Mouse (Mus musculus) layer of hippocampus, postnatal 14 days (tissue): Measurements from ENCODE around the gene Plekho2. TPM values are rescaled to one million over a fixed set of nuclear protein-coding genes. Genes with fewer than 3 reads are reported as not detected.
A peak's percentile ranks its signal among the peaks of the same experiment; 100 is the strongest.

Source experiments
- DNase-seq, 2 experiments: peaks; one replicate each; pipeline ENCODE4 v3.0.0; 2021 to 2022; ENCODE audit warnings: low spot score in 2 of 2, mixed read lengths in 1 of 2
- long read RNA-seq, 2 experiments: library from polyadenylated mRNA; stranded (forward); transcript quantifications; one replicate each; pipeline ENCODE4 v2.0.0; 2021
- total RNA-seq, 2 experiments: library from RNA; stranded (reverse); gene quantifications; 2 replicates each; pipeline ENCODE4 v1.2.3; 2021

Plekho2 gene
- total RNA-seq, result 1 to 10 TPM; 7.5 to 9.4 TPM
- long read RNA-seq, experiment 1, partial matches to known transcripts, result 0 of 4 reads
- long read RNA-seq, experiment 1, other reads (novel, unspliced or antisense), result 0 of 4 reads
- long read RNA-seq, experiment 2, partial matches to known transcripts, result 0 of 1 reads
- long read RNA-seq, experiment 2, other reads (novel, unspliced or antisense), result 0 of 1 reads

- DNase-seq, result peak; percentile 74 to 88
Observed at GRCm38 (mm10) chr9:65579781-65580371, at the start of gene Plekho2. Plekho2 (minus strand) TSS chr9:65580040.

DNA sequence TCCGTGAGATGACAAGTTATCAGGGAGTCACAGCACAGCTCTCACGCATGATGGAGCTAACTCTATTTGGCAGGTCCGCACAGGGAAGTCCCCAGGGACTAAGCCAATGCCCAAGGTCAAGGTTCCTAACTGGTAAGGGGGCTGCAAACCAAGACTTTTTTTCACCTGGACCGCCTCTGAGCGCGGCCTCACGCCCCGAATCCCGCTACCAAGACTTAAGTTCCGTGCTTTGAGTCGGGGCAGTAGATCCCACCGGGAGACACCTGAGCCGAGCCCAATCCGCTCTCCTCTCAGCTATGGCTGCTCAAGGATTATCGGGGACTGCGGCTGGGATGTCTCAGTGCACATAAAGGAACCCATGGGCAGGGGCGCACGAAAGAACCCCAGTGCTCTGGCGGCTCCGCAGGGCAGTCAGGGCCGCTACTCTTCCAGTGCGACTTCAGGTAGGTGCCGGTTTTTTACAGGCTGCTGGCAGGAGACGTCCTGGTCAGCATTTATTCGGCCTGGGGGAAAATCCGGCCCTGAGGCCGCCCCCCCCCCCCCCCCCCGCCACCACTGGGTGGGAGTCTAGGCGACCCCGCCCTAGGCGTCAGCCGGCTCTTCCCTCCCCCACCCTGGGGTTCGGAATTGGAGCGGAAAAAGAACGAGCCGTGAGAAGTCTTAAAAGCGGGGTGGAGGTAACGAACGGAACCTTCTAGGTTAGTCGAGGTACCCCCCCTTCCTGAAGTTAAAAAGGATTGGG is 49.4 kb upstream of the Plekho2 start, which contains the start of gene Rbpms2:
Rbpms2 (plus strand) TSS at position 624 of the 742 bp plus-strand sequence.
- peak in 1 of 2 experiments; percentile 8 for DNase-seq

DNA sequence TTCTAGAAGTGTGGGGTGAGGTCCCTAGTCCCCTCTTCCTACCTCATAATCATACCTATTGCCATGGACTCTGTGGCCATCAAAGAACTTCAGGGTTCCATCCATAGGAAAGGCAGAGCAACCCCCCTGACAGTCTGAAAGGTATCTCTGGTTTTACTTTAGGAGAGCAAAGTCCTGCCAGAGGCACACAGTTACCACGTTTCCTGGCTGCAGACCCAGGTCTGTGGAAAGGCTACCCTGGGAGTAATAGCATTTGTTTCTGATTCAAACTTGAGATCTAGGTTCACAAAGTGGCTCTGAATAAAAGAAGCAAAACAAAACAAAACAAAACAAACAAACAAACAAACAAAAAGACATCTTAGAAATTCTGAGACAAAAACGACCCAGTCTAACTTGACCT is 44.4 kb upstream of the Plekho2 start:
- no peak for DNase-seq

DNA sequence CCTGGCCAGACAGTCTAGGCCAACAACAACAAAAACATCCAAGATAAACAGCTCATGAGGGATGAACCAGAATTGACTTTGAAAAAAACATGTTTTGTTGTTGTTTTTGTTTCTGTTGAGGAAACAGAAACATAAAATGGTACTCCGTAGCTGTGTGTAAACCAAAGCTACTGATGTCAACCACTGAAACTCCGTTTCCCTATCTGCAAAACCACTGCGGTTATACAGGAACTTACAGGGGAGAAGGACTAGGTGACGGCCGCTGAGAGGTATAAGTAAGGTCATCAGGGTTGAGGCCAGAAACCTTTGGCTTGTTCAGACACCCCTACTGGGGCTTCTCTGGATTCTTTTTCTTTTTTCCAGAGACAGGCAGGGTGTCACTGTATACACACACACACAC is 43.0 kb upstream of the Plekho2 start:
- DNase-seq, result no peak

GRCm38 (mm10) chr9:65621666-65622065 is 41.8 kb upstream of the Plekho2 start:
- DNase-seq, result no peak

GRCm38 (mm10) chr9:65621196-65621595 is 41.4 kb upstream of the Plekho2 start:
- DNase-seq, result no peak

GRCm38 (mm10) chr9:65619311-65619710 is 39.5 kb upstream of the Plekho2 start:
- DNase-seq, result no peak

DNA sequence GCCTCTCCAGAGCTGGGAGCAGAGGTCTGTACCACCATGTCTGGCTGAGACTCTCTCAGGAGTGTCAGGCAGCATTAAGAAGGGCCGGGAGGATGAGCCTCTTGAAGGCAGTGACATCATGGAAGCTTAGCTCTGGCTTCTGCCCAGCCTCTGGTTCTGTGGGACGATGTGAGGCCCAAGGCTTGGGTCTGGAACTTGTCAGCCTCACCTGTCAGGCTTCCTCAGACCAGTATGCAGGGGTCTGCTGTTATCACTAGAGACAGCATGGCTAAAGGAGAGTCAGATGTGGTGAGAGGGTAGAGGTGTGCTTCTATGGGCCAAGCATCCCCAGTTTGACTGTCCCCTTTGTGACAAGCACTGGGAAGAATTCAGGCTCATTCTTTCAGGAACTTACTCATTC is 33.3 kb upstream of the Plekho2 start:
- DNase-seq, result no peak

DNA sequence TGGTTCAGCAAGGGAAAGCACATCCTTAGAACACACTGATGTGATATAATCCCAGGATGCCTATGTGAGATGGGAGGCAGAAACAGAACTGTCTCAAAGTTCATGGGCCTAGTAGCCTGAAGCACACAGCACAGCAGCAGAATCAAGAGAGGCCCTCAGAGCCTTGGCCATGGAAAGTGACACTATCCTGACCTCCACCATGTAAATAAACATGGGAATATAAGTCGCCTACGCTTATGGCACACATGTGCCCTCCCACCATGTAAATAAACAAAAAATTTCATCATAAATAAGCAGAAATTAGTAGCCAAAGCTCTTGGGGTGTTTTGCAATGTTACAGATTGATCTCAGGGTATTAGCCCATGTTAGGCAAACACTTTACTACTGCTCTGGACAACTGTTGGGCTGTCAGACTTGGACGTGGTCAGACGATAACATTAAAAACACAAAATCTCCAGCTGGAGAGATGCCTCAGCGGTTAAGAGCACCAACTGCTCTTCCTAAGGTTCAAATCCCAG is 32.2 kb upstream of the Plekho2 start:
- DNase-seq, result no peak

- no peak for DNase-seq
Observed at GRCm38 (mm10) chr9:65607120-65607519, 27.3 kb upstream of the Plekho2 start.

DNA sequence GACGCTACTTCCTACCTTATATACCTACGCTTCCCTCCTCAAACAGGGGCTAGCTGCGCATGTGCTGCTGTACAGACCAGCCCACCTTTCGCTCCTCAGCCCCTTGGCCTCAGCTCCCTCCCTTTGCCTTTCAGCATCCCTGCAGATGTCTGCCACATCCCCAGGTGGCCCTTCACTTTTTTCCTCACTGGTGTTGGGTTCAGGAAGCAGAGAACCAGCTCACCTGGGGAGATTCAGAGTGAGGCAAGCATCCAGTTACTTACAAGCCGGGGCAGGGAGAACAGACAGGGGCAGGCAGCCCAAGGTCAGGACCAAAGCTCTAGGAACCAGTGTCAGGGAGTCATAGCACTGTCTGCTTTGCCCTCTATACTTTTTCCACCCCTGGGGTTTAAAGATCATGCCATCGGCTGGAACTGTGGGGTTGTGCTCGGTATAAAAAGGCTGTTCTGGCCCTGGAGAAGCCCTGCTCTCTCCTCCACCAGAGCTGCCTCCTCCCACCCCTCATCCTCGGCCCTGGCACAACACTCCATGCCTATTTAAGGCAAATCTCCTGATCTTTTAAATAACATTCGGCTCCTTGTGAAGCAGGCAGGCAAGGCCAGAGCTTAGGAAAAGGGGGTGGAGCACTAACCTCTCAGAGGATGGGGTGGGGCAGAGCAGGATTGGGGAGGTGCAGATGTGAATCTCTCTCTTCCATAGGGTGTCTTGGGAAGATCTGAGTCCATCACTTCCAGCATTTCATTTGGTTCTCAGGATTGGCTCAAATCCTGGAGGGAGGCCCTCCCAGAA is 26.7 kb upstream of the Plekho2 start:
- DNase-seq, result no peak

DNA sequence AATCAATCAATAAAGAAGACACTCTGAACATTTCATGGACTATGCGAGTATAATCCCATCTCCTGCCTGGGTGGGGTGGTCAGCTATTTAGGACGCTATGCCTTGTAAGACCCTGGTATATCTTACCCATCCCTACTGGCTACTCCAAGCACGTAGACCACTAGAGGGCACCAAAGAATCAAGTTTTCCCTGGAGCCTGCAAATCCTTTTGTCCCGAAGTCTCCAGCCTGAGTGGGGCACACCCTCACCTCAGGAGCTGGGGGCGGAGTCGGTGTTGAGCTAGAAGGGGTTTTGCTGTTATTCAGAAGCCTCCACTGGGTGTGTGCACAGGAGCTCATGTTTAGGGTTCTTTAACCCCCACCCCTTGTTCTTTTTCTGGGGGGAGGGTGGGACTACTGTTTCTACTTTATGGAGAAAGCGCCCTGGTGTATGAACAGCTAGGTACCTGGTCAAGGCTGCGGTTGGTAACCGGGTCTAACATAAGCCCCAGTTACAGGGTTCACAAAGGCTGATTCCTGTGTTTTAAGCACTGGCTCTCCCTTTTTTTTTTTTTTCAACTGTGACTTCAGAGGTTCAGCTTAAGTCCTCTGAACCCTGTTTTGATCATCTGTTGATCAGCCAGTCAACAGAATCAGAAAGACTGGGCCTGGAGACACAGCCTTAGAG is 25.8 kb upstream of the Plekho2 start:
- peak; percentile 52 to 62 for DNase-seq

- DNase-seq, result no peak
Observed at GRCm38 (mm10) chr9:65603401-65604102, 23.7 kb upstream of the Plekho2 start.

DNA sequence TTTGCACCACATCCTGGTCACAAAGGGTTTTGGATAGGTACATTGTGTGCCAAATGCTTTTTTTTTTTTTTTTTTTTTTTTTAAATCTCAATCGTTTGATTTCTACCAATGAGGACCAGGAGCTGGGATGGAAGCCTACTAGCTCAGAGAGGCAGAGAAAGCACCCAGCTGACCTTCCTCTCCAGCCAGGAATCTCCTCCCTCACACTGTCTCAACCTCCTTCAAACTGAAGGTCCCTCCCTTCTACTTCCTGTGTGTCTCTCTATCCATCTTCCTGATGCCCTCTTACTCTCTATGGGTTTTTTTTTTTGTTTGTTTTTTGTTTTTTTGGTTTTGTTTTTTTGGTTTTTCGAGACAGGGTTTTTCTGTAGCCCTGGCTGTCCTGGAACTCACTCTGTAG is 21.1 kb upstream of the Plekho2 start:
- DNase-seq, result no peak

DNA sequence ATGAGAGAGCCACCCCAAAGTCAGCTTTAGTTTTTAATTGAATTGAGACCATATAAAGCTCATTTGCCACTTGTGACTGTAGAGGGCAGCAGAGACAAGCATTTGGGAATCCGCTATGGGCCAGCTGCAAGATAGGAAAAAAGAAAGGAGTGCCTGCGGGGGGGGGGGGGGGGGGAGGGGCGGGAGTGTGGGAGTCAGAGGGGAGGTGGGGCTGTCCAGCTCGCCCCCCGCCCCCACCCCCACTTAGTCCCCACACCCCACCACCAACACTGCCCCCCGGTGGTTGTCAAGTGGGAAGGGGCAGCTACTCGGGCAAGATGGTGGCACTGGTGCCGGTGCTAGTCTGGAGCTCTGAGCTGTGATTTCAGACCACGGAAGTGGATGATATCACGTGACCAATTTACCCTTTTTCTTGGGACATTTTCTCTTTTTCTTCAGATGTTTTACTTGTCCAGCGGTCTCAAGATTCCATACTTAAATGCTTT is 19.0 kb upstream of the Plekho2 start:
- DNase-seq, result peak in 1 of 2 experiments; percentile 55

GRCm38 (mm10) chr9:65593596-65593995 is 13.8 kb upstream of the Plekho2 start:
- no peak for DNase-seq

GRCm38 (mm10) chr9:65592721-65593120 is 12.9 kb upstream of the Plekho2 start:
- no peak for DNase-seq

- no peak for DNase-seq
Observed at GRCm38 (mm10) chr9:65589091-65589490, 9.3 kb upstream of the Plekho2 start.

DNA sequence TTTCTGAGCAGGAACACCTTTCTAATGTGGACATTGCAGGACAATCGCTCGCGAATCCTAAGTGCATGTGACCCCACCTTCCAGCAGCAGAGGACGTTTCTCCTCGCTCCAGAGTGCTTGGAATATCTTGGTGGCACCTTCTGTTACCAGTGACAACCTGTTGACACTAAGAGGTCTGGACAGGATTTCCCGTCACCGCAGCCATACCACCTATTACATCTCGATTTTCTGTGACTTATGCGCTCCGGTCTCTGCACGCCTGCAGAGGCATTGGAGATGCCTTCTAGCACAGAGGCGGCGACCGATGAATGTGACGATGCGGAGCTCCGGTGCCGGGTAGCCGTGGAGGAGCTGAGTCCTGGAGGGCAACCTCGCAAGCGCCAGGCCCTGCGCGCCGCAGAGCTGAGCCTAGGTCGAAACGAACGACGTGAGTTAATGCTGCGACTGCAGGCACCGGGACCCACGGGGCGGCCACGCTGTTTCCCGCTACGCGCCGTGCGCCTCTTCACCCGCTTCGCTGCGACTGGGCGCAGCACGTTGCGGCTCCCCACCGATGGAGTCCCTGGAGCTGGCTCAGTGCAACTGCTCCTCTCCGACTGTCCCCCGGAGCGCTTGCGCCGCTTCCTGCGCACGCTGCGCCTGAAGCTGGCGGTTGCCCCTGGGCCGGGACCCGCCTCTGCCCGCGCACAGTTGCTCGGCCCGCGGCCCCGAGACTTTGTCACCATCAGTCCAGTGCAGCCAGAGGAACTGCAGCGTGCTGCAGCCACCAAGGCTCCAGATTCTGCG is 7.9 kb upstream of the Plekho2 start:
- peak in 1 of 2 experiments; percentile 22 for DNase-seq
